Mouse (Mus musculus) heart, adult 2 months (tissue): Measurements from ENCODE around the gene Gm21915.

Source experiments
- CTCF ChIP-seq: fragments of 200-600 bp; IDR thresholded peaks from 2 replicates; pipeline ENCODE4 v1.8.1; 2022; ENCODE audit warnings: antibody characterized with exemption, mild to moderate bottlenecking, moderate library complexity
- EP300 ChIP-seq: fragments of 200-500 bp; IDR thresholded peaks from 2 replicates; pipeline ENCODE4 v1.6.1; 2011; ENCODE audit warnings: low read depth, low read length, control low read depth; ENCODE audit not compliant: insufficient read depth
- POLR2A ChIP-seq: fragments of 200-500 bp; IDR thresholded peaks from 2 replicates; pipeline ENCODE4 v1.6.1; 2011; ENCODE audit warnings: mild to moderate bottlenecking, low read depth, low read length, control low read depth; ENCODE audit not compliant: insufficient read depth

GRCm38 (mm10) chr9:40652757-40653156 lies 17.7 kb upstream of the Gm21915 start:
- TF ChIP-seq POLR2A (no peak), CTCF (no peak), EP300 (no peak)
